Mouse (Mus musculus) urinary bladder, postnatal 25 days (tissue): ENCODE measurements around the gene Trp73.

ENCODE experiments used
- DNase-seq: peaks from one replicate; pipeline ENCODE4 v3.0.0; 2022; ENCODE audit warnings: low spot score

Gene Trp73

DNA sequence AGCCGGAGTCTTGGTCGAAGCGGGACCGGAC is at the start of gene Trp73:
TSS of gene Trp73 (minus strand) at position 27 of the 31 bp plus-strand sequence.
- no peak for DNase-seq

DNA sequence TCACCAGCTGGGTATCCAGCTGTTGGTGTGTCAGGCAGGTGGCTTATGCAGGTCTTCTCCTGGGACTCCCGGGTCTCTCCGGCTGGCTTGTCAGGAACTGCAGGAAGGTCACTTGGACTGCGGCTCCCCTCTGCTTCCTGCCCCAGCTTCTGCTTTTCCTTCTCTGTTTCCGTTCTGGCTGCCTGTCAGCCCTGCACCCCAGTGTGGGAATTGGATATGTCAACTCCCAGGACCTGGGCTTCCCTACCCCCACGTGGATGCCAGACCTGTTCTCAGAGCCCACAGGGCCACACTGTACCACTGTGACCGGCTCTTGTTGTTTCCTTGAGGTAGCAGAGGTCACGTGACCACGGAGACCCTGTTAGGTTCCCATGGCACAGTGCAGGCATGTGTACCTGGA is 48.9 kb upstream of the Trp73 start:
- no peak for DNase-seq

DNA sequence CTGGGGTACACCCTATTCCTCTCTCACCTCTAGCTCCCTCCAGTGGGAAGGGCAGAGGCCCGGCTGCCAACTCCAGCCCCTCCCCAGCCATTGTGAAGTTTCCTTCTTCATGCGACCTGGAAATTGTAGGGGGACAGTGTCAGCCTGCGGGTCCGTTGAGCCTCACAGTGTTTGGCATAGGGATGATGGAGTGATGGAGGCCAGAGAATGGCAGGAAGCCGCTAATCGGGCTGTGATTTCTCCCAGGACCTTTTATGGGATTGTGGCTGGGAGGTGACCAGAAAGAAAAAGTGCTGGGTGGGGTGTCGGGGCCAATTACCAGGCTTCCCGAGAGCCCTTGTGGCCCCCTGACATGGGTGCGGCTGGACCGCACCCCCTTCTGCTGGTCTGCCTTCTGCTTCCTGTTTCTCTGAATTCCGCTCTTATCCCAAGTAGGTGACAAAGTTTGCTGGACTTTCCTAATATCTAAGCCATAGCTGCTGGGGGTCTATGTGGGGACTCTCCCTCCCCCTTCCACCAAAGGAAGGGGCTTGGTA is 46.1 kb upstream of the Trp73 start:
- no peak for DNase-seq

DNA sequence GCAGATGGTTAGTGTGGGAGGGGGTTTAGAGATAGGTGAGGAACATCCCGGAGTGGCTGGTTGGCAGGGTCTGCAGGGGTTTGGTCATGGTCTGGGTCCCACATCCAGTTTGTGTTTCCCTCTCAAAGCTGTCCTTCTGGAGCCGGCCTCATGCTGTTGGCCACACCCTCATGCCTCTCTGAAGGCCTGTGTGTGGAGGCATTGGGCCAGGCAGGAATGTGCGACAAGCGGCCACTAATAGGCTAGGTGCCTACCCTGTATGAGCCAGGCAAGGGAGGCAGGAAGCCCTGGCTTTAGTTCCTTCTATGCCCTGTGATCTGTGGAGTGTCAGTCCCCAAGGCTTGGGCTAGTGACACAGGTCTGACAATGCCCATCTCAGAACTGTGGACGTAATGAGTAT is 45.0 kb upstream of the Trp73 start:
- no peak for DNase-seq

DNA sequence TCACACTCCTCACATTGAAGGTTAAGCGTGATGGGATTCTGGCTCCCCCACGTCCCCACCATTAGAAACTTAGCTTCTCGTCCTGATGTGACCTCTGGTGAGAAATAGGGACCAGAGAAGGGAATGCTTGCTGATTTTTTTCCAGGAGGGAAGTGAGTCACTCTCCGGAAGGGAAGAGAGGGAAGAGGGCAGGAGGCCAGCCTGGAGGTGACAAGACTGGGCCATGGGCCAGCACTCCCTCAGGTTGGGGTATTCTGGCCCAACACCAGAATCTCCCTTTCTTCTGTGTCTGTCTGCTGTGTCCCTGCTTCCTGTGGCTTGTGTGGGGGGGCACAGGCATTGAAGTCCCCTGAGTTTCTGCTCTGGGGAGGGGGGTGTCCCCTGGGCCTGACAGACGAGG is 43.6 kb upstream of the Trp73 start:
- no peak for DNase-seq

DNA sequence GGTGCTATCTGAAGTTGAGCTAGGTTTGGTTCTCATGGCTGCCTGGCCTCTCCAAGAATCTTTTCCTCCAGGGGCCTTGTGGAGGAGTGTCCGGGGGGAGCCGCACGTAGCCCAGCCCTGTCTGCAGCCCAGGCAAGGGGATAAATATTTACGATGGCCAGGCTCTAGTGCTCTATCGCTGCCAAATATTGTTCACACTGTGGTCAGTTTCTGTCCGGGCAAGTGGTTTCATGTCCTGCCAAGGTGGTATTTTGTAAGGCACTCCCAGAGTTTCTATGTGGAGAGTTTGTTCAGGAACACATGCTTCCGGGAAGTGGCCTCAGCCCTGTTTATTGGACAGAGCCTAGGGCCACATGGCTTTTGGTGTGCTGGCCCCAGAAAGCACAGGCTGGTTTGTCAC is 41.0 kb upstream of the Trp73 start:
- DNase-seq = no peak

DNA sequence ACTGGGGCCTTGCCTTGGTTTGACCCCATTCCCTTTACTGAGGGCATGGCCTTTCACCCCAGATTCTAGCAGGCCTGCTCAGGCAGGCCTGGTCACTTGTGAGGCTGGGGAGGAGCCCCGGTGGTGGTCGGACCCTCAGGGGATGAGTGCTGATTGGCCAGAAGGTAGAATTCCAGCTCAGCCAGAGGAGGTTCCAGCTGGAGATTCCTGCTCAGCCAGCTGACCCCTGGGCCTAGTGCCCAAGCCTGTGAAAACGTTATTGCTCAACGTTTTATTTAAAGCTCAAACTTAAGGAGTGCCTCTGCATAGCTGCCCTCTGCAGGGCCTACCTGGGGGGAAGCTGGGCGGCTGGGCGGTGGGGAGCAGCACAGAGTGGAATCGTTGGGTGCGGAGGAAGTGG is 37.2 kb upstream of the Trp73 start:
- peak; percentile 22 for DNase-seq

DNA sequence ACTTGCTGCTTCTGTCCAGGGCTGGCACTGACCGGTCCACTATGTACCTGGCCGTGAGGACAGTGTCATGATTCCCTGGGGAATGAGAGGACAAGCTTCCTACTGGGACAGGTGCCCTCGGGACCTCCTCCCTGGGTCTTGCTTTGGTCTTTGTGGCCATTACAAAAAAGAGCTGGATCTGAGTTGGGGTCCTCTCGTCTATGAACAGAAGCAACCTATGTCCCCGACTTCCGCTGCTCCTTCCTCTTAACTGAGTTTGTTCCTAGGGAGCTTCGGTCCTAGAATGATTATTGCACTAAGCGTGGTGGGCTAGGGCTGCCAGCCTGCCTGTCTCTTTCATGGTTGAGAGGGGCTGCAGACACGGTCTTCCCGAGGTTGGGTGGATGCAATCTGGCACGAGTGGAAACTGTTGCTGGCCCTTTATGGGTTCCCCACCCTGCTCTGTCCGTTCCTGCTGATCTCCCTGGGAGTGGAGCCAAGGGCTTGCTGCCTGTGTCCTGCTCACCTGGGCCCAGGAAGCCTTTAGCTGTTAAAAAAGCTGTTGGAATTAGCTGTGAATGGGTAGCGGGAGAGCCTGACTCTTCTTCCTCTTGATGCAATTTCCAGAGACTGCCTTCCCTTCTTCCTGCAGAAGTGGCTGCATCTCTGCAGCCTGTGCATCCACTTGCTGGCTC is 32.1 kb upstream of the Trp73 start:
- no peak for DNase-seq

DNA sequence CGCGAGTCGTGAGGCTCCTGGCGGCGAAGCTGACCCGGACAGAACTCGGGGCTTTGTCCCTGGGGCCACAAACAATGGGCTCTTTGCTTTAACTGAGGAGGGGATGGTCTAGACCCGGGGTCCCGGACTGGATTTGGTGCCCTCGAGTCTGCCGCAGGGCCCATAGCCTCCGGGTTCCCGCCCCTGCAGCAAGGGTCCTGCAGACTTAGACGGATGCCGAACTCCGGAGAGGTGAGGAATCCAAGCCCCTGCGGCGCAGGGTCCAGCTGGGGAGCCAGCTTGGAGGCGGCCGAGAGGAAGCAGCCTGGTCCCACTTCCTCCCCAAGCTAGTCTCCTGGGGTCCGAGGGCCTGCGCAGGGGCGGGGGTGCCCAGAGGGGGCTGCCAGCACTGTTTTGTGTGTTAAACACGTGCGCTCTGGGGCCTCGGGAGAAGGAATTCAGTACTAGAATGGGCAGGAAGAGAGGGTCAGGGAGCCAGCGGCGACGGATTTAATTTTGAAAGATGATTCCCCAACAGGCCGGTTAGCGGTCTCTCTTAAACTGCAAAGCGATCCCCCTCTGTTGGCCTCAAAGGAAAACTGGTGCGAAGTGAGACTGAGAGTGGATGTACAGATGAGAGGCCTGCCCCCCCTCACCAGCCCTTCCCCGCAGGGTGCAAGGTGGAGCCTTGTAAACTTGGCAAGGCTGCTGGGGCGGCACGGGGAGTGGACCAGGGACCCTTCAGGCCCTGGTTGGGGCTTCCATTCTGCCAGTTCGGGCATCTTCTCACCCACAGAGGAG is 31.3 kb upstream of the Trp73 start:
- no peak for DNase-seq

DNA sequence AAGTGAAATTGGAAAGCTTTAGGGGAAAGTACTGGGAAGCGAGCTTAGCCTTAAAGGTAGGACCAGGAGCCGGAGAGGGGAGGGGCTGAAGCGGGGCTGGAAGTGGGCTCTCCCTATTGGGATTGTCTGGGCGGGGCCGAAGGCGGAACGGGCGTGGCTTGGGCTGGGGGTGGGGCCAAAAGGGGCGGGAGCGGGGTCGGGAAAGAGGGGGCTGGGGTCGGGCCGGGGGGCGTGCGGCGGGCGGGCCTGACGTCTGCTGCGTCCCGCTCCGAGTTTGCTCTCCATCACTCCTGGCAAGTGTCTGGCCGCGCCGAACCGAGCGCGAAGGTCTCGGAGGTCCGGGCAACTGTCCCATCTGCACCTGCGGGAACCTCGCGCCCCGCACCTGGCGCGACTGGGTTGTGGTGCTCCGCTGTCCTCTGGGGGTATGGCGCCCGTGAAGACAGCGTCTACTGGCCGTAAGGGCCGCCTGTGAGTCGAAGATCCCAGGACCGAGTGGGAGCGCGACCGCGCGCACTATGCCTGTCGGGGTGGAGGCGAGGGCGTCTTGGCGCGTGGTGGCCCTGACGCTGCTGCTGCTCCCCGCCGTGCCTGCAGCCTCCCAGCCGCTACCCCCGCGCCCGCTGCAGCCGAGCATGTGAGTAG is 30.6 kb upstream of the Trp73 start, which contains the start of gene Megf6:
TSS of gene Megf6 (plus strand) at position 225 of the 645 bp plus-strand sequence.
- DNase-seq = peak; percentile 33

DNA sequence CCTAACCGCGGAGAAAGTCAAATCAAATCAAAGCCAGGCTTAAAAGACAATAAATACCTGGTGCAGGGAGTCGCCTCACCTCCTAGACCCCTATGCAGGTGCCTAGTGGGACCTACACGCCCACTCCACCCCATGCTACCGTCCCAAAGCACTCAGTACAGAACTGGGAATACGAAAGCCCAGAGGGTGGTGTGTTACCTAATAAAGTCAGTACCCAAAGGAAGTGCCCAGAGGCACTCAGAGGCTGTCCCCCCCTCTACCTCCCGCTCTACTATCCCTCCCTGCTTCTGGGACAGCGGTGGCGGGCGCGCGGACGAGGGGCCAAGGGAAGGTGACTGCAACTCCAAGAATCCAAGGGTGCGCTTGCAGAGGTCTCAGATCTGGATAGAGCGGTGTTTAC is 30.0 kb upstream of the Trp73 start:
- DNase-seq = no peak

DNA sequence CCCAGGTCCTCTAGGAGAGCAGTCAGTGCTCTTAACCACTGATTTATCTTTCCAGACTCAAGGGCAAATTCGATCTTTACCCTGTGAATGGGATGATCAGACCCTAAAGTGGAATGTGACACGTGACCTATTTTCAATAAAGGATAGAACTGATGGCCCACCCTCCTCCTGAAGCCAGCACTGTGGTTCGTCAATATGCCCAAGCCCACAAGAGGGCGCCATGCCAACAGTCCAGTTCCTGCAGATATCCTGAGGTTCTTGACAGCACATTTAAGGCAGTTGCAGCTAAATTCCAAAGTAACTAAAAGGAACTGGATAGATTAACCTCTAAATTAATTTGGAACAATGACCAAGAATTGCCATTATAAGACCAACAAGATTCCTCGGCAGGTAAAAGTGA is 27.0 kb upstream of the Trp73 start:
- DNase-seq = peak; percentile 70

DNA sequence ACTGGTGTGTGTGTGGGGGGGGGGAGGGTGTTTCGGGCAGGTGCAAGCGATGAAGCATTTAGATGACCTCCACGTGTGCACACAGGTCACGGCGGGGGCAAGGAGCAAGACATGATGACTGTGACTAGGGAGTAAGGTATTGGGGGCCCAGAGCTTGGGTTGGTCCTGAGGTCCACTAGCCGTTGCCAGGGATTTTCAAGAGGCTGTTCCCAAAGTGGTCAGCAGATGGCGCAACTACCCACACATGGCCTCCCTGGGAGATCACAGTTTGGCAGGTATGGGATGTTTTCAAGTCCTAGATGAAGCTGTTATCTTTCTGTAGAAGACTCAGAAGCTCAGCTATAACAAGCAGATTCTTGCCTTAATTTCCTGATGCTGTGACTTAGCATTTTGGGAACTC is 23.3 kb upstream of the Trp73 start:
- peak; percentile 71 for DNase-seq

DNA sequence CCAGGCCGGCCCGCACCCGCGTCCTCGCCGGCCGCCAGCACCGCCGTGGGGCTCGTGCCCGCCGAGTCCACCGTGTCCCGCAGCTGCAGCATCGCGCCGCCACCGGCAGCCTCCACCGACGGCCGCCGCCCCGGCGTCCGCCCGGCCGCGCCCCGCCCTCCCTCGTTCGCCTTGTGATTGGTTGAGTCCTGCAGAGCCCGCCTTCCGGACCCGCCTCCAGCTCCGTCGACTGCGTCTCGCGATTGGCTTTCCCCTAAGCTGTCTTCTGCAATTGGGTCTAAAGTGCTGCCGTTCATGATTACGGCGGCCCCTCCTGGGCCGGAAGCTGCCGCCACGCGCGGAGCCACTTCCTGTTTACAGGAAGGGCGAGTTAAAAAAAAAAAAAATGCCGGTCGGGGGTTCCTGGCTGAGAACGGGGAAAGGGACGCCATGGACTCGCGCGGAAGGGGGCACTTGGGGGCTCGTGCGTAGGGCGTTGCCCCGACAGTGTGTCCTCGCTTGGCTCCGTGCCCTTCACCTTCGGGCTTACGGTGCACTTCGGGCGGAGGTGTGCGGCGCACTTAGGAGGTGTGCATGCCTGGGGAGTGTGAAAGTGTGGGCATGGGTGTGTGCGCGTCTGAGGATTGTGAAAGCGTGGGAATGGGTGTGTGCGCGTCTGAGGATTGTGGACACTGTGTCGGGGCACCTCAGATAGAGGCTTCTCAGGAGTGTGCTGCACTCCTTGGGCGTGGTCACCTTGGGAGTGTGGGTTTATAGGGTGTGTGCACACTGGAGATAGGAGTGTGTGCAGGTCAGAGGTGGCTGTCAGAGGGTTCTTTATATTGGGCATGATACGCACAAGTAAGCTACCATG is 20.8 kb upstream of the Trp73 start, which contains the start of gene Tprgl:
TSS of gene Tprgl (minus strand) at position 129 of the 853 bp plus-strand sequence.
- DNase-seq = peak; percentile 94

DNA sequence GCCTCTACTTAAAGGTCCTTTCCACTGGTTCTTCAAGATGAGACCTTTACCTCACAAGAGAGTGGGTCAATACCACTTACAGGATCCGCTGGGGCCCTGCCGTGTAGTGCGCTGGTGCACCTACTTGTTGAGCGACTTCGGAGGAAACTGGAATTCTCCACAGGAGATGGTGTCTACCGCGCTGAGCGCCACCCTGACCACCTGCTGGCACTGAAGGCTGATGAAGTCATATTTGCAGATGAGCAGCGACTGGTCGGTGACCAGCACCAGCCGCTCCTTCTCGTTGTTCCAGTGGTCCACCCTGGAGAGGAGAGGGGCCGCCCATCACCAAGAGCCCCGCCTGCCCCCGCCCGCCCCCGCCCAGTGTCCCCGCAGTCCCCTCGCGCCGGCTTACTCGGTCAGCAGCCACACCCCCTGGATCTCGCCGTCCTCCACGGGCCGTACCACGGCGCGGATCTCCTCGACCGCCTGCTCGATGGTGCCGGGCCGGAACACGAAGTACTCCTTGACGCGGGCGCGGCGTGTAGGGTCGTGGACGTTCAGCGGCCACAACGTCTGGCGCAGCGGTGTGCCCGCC is 20.0 kb upstream of the Trp73 start:
- no peak for DNase-seq

DNA sequence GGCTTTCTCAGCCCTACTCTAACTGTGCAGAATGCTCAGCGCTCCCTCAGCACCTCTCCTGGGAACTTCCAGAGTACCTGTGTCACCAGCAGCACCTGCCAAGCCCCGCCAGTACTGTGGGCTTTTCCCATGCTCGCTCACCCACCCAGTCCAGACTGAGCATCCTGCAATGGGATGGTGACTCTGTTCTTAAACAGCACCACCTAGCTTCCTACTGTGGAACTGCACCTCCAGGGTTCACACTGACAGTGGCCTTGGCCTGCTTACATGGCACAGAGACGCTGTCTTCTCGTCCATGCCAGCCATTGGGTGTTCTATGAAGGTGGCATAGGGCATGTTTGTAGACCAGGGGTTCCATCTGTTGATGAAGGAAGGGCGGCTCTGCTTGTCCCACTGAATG is 19.0 kb upstream of the Trp73 start:
- DNase-seq = peak; percentile 74

DNA sequence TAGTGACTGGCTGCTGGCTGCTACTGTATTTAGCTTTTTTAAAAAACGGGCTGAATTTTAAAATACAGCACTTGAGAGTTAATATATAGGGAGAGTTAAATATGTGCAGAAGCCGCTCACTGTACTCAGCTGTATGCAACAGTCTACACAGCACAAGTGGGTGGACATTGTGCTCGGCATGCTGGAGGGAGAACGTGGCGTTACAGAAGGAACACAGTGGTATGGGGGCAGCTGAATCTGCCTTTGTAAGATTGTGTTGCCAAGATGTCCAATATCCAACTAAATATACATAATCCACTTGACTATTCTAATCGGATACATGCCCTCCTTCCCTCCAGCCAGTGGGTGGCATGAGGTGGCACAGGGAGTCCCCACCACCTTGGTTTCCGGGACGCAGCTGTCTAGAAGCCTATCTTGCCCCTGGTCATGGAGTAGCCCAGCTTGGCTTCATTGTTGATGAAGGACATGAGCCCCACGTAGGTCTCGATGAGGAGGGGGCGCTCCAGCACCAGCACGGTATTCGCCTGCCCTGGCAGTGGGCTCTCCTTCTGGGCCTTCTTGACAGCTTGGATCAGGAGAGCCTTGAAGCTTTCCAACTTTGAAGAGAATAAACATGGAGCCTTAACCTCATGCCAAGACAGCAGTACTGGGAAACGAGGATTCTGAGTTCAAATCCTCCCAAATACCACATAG is 18.1 kb upstream of the Trp73 start:
- DNase-seq = no peak

DNA sequence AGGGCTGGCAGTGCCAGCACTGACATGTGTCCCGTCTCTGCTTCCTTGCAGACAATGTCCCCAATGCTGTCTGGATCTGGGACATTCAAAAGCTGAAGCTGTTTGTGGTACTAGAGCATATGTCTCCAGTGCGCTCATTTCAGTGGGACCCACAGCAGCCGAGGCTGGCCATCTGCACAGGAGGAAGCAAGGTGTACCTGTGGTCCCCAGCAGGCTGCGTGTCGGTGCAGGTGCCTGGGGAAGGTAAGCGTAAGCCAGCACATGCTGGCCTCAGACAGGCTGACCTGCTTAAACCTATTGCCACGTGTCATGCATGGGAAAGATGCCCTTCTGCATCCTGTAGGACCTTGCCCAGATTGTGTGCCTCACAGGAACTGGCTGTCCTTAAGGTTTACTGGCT is 16.0 kb upstream of the Trp73 start:
- no peak for DNase-seq

DNA sequence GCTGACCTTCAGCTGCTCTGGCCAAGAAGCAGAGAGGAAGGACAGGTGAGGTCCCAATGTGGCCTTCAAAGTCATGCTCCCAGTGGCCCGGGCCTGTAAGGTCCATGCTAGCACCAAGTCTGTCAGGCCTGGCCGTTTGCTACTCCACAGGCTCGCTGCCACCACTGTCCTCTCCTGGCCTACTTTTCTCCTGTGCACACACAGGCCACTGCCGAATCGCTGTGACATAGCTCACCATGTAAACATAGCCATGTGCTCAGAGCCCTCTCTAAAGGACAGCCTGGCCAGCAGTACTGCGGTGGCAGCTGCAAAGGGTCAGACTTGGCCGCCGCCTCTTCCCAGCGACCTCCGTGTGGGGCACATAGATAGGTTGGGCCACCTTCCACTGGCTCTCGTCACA is 14.1 kb upstream of the Trp73 start:
- DNase-seq = no peak

DNA sequence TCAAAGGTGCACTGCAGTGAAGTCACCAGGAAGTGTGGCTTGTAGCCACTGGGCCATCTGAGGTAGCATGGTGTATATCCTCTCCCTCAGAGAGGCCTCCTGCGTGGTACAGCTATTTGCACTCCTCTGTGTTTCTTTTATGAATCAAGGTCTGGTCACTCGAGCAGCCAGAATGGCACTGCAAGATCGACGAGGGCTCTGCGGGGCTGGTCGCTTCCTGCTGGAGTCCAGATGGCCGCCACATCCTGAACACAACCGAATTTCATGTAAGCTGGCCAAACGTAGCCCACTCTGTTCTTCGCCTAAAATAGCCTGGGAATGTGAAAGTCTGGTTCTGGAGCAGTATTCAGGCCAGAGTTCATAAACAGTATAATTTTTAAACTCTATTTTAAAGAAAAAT is 6.3 kb upstream of the Trp73 start:
- no peak for DNase-seq

DNA sequence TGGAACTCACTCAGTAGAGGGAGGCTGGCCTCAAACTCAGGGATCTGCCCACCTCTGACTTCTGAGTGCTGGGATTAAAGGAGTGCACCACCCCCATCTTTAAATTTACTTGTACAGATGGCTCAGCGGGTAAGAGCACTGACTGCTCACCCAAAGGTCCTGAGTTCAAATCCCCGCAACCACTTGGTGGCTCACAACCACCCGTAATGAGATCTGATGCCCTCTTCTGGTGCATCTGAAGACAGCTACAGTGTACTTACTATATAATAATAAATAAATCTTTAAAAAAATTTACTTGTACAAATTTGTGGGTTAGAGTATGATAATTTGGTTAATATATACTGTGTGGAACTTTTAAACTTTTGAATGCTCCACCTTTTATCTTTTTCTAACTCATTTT is 4.7 kb upstream of the Trp73 start:
- DNase-seq = no peak
